Mouse (Mus musculus) frontal cortex, adult (tissue): ENCODE data around the gene 2900011O08Rik.

ENCODE experiments used
- ATAC-seq: cut with Nextera tagmentation; 2 replicates; pipeline ENCODE4 v1.9.2; 2017; ENCODE audit warnings: mild to moderate bottlenecking, moderate library complexity, mixed read lengths; ENCODE audit not compliant: low TSS enrichment

2900011O08Rik gene

GRCm38 (mm10) chr16:14004726-14005125 lies 18.3 kb downstream of the 2900011O08Rik start:
- no peak for ATAC-seq

GRCm38 (mm10) chr16:14005266-14005665 lies 18.9 kb downstream of the 2900011O08Rik start:
- ATAC-seq, result no peak

GRCm38 (mm10) chr16:14008081-14008480 lies 21.7 kb downstream of the 2900011O08Rik start:
- no peak for ATAC-seq

DNA sequence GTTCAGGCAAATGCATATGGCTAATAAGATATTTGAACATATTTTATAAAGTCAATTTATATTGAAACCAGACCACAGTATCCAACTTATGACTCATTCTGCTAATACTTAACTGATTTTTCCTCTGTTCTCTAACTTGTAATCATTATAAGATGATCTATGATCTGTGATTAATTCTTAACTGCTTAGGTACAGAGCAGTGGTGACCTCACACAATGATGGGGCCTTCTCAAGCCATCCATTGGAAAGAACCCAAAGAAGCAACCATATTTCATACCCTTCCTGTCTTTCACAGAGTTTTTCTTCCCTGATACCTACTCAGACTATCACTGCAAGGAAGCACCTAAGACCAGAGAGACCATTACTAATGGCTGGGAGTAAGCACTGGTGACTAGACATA lies 22.3 kb downstream of the 2900011O08Rik start:
- ATAC-seq, result no peak

DNA sequence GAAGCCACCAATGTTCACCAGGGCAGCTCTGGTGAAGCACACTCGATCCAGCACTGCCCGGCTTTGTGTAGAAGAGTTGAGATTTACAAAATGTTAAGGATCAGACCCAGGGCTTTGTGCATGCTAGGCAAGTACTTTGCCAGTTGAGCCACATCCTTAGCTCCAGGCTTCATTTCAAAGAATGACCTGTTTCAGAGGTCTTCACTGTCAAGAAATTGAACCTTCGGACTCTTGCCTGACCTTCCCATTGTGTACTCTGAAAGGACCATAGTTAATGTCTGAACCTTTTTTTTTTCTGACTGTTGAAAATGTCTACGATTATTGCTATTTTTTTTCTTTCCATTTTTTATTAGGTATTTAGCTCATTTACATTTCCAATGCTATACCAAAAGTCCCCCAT lies 23.6 kb downstream of the 2900011O08Rik start:
- no peak for ATAC-seq

GRCm38 (mm10) chr16:14017306-14017705 lies 30.9 kb downstream of the 2900011O08Rik start:
- no peak for ATAC-seq

DNA sequence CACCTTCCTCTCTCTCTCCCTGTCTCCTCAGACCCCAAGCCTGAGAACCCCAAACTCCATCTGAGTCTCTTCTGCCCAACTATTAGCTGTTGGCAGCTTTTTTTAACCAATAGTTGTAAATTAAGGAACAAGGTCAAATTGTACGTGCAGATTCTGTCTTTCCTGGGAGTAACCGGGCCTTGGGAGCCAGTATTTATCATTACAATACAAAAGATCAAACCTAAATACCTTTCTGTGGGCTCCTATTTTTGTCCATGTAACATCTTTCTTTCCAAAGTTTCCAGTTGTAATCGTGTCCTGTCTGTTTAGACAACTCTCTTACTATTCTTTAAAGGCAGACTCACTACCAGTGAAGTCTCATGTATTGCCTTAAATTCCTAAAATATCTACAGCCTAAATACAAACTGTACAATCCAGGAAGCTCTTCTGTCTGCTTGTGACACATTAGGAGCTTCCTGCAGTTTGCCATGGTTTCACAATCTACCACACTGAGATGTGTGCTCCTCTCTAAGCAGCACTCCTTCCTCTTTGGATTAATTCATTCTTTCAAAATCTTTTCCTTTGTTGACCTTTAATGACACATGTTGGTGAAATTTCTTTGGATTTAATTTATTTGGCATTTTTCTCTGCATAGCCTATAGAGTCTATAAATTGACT lies 34.9 kb downstream of the 2900011O08Rik start:
- ATAC-seq, result peak; percentile 67

DNA sequence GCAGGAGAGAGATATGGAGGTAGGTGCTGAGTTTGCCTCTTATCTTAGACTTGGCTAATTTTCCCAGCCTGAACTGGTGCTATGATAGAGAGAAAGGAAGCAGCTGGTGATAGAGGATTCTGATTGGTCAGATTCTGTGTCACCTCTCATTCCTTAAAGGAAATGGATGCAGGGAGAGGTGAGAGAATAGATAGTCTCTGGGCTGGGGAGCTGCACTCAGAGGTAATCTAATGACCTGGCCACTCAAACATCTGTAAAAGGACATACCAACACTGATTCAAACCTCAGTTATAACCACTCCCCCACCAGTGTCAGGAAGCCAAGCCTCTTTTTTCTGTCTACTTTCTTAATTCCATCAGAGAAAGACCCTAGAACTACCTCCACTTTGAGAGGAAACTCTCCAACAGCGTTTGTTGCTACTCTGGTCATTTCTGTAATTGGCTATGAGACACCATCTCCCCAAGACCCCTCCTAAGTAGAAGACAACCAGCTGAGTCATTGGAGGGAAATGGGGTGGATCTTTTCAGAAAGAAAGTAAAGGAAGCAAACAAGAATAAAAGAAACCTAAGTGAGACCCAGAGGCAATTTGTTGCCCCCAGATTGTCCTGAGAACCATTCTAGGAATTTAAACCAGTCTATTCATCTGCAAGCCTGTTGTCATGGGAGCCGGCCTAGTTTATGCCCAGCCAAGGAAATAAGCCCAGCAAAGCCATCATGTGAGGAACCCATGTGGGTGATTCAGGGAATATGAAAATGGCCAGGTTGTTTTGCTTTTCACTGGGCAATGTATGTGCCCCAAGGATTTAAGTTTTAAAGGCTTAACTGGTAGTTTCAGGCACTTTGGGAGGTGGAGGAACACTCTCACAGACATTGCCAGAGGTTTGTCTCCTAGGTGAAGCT lies 38.9 kb downstream of the 2900011O08Rik start:
- no peak for ATAC-seq

- peak; percentile 60 for ATAC-seq
Observed at GRCm38 (mm10) chr16:14029072-14029471, 42.7 kb downstream of the 2900011O08Rik start.

GRCm38 (mm10) chr16:14029851-14030250 lies 43.4 kb downstream of the 2900011O08Rik start:
- ATAC-seq, result peak; percentile 72

GRCm38 (mm10) chr16:14030650-14031049 lies 44.2 kb downstream of the 2900011O08Rik start:
- no peak for ATAC-seq

GRCm38 (mm10) chr16:14033076-14033475 lies 46.7 kb downstream of the 2900011O08Rik start:
- ATAC-seq, result peak; percentile 10; the same call in 1 of the 2 replicates

GRCm38 (mm10) chr16:14042421-14042820 lies 56.0 kb downstream of the 2900011O08Rik start:
- no peak for ATAC-seq

DNA sequence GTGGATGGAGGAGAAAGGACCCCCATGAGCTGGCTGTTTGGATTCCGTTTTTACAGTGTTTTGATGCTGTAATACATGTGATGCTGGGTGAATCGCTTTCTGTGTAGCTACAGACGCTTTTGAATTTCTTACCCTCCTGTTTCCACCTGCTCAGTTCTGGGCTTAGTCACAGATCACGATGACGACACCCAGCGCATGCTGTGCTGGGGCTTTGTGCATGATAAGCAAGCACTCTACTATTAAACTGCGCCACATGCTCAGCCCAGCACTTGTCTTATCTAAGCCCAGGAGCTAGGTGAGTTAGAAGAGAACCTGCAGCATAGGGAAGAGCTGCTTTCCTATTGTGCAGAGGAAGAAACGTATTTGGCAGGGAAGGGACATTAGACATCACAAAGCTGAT lies 58.3 kb downstream of the 2900011O08Rik start:
- ATAC-seq, result peak; percentile 95

DNA sequence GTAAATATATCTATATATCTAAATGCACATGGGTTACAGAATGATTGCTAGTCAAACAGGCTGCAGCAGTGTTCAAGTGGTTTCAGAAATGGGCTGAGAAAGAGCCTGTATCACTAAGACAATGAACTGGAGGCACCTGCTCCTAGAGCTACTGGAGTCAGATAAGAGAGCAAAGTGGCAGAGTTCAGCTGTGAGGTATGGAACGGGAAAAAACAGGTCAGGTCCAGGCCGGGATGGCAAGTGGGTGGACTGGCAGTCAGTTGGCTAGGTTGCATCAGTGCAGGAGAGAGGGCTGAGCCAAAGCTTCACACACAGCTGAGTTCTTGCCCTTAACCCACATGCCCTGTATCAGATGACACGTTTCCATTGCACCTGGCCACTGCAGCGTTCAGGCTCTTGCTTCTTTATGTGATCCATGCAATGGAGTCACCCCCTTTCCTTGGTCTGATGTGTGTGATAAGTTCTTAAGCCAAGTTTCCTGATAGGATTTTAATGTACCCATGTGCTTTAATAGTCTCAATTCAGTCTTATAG lies 59.9 kb downstream of the 2900011O08Rik start:
- no peak for ATAC-seq

GRCm38 (mm10) chr16:14052221-14052620 lies 65.8 kb downstream of the 2900011O08Rik start:
- ATAC-seq, result peak; percentile 77

DNA sequence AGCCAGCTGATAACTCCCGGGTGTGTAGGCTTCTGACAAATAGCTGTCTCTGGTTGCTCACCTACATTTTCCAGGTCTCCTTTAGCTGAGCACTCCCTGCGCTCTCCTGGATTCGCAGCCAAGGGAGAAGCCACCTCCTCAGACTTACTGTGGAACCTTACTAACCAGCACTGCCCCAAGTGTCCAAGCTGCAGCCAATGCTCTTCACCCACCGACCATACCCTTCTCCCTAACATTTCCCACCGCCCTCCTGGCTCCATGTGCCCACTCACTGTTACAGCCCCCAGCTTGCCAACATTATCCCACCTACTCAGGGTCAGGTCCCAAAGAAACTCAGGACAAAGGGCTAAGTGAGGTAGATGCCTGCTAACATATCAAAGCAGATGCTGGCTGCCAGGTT lies 66.7 kb downstream of the 2900011O08Rik start:
- no peak for ATAC-seq

DNA sequence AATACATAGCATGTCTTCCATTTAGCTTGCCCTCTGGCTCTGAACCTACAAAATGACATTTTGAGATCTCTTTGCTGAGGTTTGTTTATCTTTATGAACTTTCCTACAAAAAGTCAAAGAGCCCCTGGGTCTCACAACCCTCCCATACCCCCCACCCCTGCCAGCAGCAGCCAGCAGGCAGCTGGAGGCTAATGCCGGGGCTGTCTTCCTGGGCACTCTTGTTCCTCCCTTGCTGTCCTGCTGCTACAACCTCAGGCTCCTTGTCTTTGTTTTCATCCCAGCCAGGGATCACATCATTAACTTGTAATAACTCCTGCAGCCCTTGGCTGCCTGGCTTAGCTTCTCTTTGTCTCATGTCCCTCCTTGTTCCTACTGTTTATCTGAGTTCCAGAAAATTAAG lies 68.9 kb downstream of the 2900011O08Rik start:
- no peak for ATAC-seq

DNA sequence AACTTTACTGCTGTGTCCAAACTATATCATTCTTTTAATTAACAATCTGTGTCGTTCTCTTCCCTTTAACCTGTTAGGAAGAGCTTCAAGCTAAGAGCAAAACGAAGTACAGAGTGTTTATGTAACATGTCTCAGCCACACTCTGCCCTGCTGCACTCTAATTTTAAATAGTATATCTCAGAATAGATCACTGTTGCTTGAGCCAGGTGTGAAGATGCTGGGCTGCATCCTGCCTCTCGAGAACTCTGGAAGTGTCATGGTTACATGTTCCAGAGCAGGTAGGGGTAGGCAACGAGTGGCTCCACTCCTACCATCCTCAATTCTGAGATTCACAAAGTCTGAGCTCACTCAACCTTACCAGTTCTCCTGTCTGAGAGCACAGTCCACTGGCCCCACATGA lies 70.3 kb downstream of the 2900011O08Rik start:
- peak; percentile 50 for ATAC-seq

DNA sequence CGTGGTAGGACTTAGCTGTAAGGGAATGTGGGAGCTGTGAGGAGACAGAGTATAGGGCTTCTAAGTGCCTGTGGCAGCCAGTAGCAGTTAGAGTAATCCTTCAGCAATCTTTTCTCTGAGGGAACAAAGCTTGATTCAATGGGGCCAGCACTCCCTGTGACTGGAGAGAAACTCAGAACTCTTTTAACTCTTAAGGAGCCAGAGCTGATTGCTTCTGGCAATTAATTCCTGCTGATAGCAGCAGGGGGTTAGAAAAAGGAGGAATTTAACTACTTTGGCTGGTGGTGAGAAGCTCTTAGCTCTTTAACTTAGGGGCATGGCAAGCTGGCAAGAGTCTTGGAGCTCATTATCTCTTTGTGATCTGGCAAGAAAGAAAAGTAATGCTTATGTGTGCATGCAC lies 72.1 kb downstream of the 2900011O08Rik start:
- ATAC-seq, result no peak

GRCm38 (mm10) chr16:14059118-14059854 lies 72.9 kb downstream of the 2900011O08Rik start:
- ATAC-seq, result no peak

GRCm38 (mm10) chr16:14059869-14060268 lies 73.5 kb downstream of the 2900011O08Rik start:
- no peak for ATAC-seq
